Mouse (Mus musculus) MEL (cell line): Measurements from ENCODE around the gene Dok7.

Experiments used
- CTCF ChIP-seq, 3 experiments: IDR thresholded peaks in 2 of 3; conservative IDR thresholded peaks in 1 of 3; 2 replicates each; pipeline ENCODE4 v1.5.1; 2011 to 2012; ENCODE audit warnings: low read length in 3 of 3, low read depth in 2 of 3, mild to moderate bottlenecking in 2 of 3, improper control_type of control experiment in 1 of 3, inconsistent platforms in 1 of 3, mixed read lengths in 1 of 3, moderate library complexity in 1 of 3; ENCODE audit not compliant: control insufficient read depth in 1 of 3, insufficient read depth in 1 of 3, poor library complexity in 1 of 3, severe bottlenecking in 1 of 3
- EP300 ChIP-seq, 2 experiments: IDR thresholded peaks; 2 replicates each; pipeline ENCODE4 v1.6.1; 2011; ENCODE audit warnings: improper control_type of control experiment in 2 of 2, low read length in 2 of 2, low read depth in 1 of 2, mild to moderate bottlenecking in 1 of 2
- MAFK ChIP-seq: IDR thresholded peaks from 2 replicates; pipeline ENCODE4 v1.6.1; 2011; ENCODE audit warnings: low read depth, mild to moderate bottlenecking, low read length, improper control_type of control experiment, borderline replicate concordance
- MEF2A ChIP-seq: IDR thresholded peaks from 2 replicates; pipeline ENCODE4 v1.6.1; 2014; ENCODE audit warnings: low read depth, mild to moderate bottlenecking, inconsistent platforms, low read length, improper control_type of control experiment; ENCODE audit not compliant: poor library complexity, insufficient replicate concordance, severe bottlenecking; ENCODE audit errors: extremely low read depth
- POLR2A ChIP-seq, 2 experiments: IDR thresholded peaks; 2 replicates each; pipeline ENCODE4 v1.6.1; 2011 to 2012; ENCODE audit warnings: low read length in 2 of 2, mild to moderate bottlenecking in 2 of 2, control low read depth in 1 of 2, improper control_type of control experiment in 1 of 2, low read depth in 1 of 2, moderate library complexity in 1 of 2; ENCODE audit not compliant: control insufficient read depth in 1 of 2, insufficient read depth in 1 of 2, poor library complexity in 1 of 2
- POLR2AphosphoS2 ChIP-seq: IDR thresholded peaks from 2 replicates; pipeline ENCODE4 v1.6.1; 2011; ENCODE audit warnings: low read length, improper control_type of control experiment
- RAD21 ChIP-seq: IDR thresholded peaks from 2 replicates; pipeline ENCODE4 v1.6.1; 2011; ENCODE audit warnings: mild to moderate bottlenecking, low read depth, low read length, improper control_type of control experiment
- RCOR1 ChIP-seq: IDR thresholded peaks from 2 replicates; pipeline ENCODE4 v1.6.1; 2012; ENCODE audit warnings: low read depth, mild to moderate bottlenecking, inconsistent platforms, low read length, improper control_type of control experiment
- TBP ChIP-seq: IDR thresholded peaks from 2 replicates; pipeline ENCODE4 v1.8.0; 2011; ENCODE audit warnings: low read depth, low read length, improper control_type of control experiment
- TCF12 ChIP-seq: IDR thresholded peaks from 2 replicates; pipeline ENCODE4 v1.6.1; 2014; ENCODE audit warnings: low read depth, mild to moderate bottlenecking, inconsistent platforms, low read length, improper control_type of control experiment, moderate library complexity
- USF2 ChIP-seq, 2 experiments: IDR thresholded peaks; 2 replicates each; pipeline ENCODE4 v1.6.1; 2011 to 2012; ENCODE audit warnings: improper control_type of control experiment in 2 of 2, low read length in 2 of 2, borderline replicate concordance in 1 of 2, inconsistent platforms in 1 of 2, low read depth in 1 of 2, mild to moderate bottlenecking in 1 of 2; ENCODE audit not compliant: insufficient read depth in 1 of 2
- ZMIZ1 ChIP-seq: IDR thresholded peaks from 2 replicates; pipeline ENCODE4 v1.6.1; 2012; ENCODE audit warnings: low read depth, mild to moderate bottlenecking, inconsistent platforms, low read length, improper control_type of control experiment, moderate library complexity

DNA sequence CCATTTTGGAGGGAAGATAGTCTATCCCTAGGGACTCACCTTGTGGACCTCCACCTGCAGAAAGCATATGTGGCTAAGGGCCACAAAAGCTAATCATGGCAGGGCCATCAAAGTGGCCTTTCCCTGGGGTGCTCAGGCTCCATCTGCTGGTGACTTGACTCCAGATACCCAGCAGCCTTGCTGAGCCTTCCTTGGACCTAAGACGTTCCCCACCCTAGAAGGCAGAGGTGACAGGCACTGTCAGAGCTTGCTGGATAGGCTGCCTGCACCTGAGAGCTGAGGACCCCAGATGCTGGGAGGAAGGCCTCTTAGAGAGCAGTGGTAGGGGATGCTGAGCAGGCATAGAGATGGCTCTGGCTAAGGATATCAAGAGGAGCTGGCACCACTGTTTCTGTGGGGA lies 74.7 kb downstream of the Dok7 start:
- TF ChIP-seq USF2 (IDR thresholded peaks at IDR 0.05; ENCODE audit: borderline replicate concordance in 1 of 2, insufficient read depth in 1 of 2, low read depth in 1 of 2, low read length in 2 of 2) (no peak), CTCF (IDR thresholded peaks at IDR 0.05 in 2 of 3, conservative IDR thresholded peaks at IDR 0.05 in 1 of 3; ENCODE audit: control insufficient read depth in 1 of 3, insufficient read depth in 1 of 3, low read depth in 2 of 3, low read length in 3 of 3, poor library complexity in 1 of 3, severe bottlenecking in 1 of 3) (peak in 2 of 3 experiments; percentile 36 to 50; a peak in 4 of 6 replicates), EP300 (IDR thresholded peaks at IDR 0.05; ENCODE audit: low read depth in 1 of 2, low read length in 2 of 2) (no peak), RCOR1 (no peak), ZMIZ1 (no peak), POLR2A (IDR thresholded peaks at IDR 0.05; ENCODE audit: control insufficient read depth in 1 of 2, insufficient read depth in 1 of 2, low read depth in 1 of 2, low read length in 2 of 2, poor library complexity in 1 of 2) (no peak), RAD21 (no peak; the same call in 1 of the 2 replicates), POLR2AphosphoS2 (no peak), MAFK (no peak), TBP (no peak), TCF12 (no peak), MEF2A (no peak)
